Mouse (Mus musculus) heart, adult 2 months (tissue): ENCODE measurements around the gene Pgbd1.

Experiments used
- CTCF ChIP-seq: fragments of 200-600 bp; IDR thresholded peaks from 2 replicates; pipeline ENCODE4 v1.8.1; 2022; ENCODE audit warnings: antibody characterized with exemption, mild to moderate bottlenecking, moderate library complexity
- POLR2A ChIP-seq: fragments of 200-500 bp; IDR thresholded peaks from 2 replicates; pipeline ENCODE4 v1.6.1; 2011; ENCODE audit warnings: mild to moderate bottlenecking, low read depth, low read length, control low read depth; ENCODE audit not compliant: insufficient read depth

GRCm38 (mm10) chr13:21423301-21423700, 17.6 kb downstream of the Pgbd1 start:
- TF ChIP-seq POLR2A (no peak), CTCF (no peak)
